Mouse (Mus musculus) C2C12 (cell line): ENCODE measurements at regions not wholly inside any gene's neighbourhood (a gene's known extent, or its start where the extent isn't known, plus 50 kb on each side); places are given as distances from the start of the nearest gene placed in this dataset.

ENCODE experiments used
- H3K27me3 ChIP-seq: one replicate; pipeline ENCODE4 v1.6.1; 2011; ENCODE audit not compliant: control insufficient read depth, insufficient read depth, insufficient read length
- H3K36me3 ChIP-seq: one replicate; pipeline ENCODE4 v1.6.1; 2011; ENCODE audit not compliant: control insufficient read depth, insufficient read depth
- H3K4me3 ChIP-seq: one replicate; pipeline ENCODE4 v1.5.1; 2011; ENCODE audit warnings: mild to moderate bottlenecking, control low read depth; ENCODE audit not compliant: poor library complexity, insufficient read depth, severe bottlenecking
- H3K79me2 ChIP-seq: one replicate; pipeline ENCODE4 v1.6.1; 2011; ENCODE audit not compliant: control insufficient read depth, insufficient read depth
- H3K79me3 ChIP-seq: one replicate; pipeline ENCODE4 v1.6.1; 2011; ENCODE audit warnings: low read depth, control low read depth
- H3ac ChIP-seq: one replicate; pipeline ENCODE3; 2011; ENCODE audit warnings: low read depth; ENCODE audit not compliant: control insufficient read depth, insufficient read length
- CEBPB ChIP-seq: IDR thresholded peaks from one replicate; pipeline ENCODE4 v1.6.1; 2011; ENCODE audit warnings: low read depth, mild to moderate bottlenecking, control low read depth, moderate library complexity
- CTCF ChIP-seq: IDR thresholded peaks from one replicate; pipeline ENCODE4 v1.5.1; 2011; ENCODE audit not compliant: control insufficient read depth, insufficient read depth, insufficient read length
- FOSL1 ChIP-seq: IDR thresholded peaks from one replicate; pipeline ENCODE4 v1.8.0; 2011; ENCODE audit warnings: mild to moderate bottlenecking, low read length; ENCODE audit not compliant: poor library complexity, insufficient read depth, severe bottlenecking
- MAX ChIP-seq: IDR thresholded peaks from one replicate; pipeline ENCODE4 v1.6.1; 2011; ENCODE audit warnings: mild to moderate bottlenecking, control low read depth
- MYOD1 ChIP-seq: IDR thresholded peaks from one replicate; pipeline ENCODE4 v1.6.1; 2011; ENCODE audit warnings: low read depth; ENCODE audit not compliant: control insufficient read depth, insufficient read length
- MYOG ChIP-seq: IDR thresholded peaks from one replicate; pipeline ENCODE4 v1.6.1; 2011; ENCODE audit not compliant: control insufficient read depth, insufficient read length; ENCODE audit errors: extremely low read depth
- USF1 ChIP-seq: IDR thresholded peaks from one replicate; pipeline ENCODE4 v1.6.1; 2011; ENCODE audit warnings: low read depth, mild to moderate bottlenecking, control low read depth, moderate library complexity

DNA sequence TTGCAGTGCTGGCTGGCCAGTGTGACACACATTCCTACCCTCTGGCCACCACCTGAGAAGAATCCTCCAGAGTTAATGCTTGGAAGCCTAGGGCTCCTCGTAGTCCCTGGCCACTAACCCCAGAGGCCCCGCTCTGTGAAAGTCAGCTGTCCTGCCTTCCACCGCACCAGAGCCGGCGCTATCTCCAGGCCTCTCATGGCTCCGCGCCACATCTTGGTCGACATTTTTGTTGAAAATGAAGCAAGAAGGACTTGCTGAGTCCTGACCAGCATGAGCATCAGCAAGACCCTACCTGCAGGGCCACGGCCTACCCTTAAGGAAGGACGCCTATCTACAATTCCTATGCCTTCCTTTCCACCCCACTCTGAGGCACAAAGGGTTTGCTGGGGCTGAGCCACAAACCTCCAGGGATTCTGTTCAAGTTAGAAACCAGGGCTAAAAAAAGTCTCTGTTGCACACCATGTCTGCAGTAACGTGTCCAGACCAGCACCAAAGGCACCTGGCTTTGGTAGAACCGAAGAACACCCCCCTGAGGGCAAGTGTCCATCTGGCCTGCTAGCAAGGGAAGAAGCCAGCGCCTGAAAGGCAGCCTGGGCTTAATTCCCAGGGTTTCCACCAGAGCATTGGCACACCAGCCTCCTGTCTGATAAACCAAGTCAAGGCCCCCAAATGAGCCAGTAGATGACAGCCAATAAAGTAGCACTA lies 97.5 kb upstream of the Spred2 start:
- Histone ChIP-seq H3ac (no peak overlapping the region), H3K36me3 (no peaks in the 10 kb centered on the region), H3K79me3 (no peaks in the 10 kb centered on the region), H3K27me3 (peaks cover 3% of the 10 kb centered on the region), H3K79me2 (no peaks in the 10 kb centered on the region), H3K4me3 (no peak overlapping the region)
- TF ChIP-seq MYOG, result no peak
- TF ChIP-seq MAX, result no peak
- TF ChIP-seq MYOD1, result no peak
- TF ChIP-seq USF1, result no peak
- no peak for TF ChIP-seq CEBPB
- TF ChIP-seq CTCF, result no peak

DNA sequence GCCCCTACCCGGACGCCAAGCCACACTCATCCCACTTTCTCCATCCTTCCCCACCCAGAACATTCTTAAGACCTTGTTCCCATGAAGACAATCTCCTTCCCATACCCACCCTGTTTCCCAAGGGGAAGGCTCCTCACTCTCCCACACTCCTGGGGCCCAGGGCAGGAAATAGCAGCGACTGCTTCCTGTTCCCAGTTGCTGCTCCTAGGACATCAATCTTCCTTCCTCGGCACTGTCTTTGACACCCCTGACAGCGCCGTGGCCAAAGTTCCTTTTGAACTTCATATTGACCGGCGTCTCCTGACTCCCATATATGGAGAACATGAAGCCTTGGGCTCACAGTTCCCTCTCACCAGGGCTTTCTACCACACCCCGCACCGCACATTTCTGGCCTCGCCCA lies 96.2 kb upstream of the Spred2 start:
- no peaks in the 10 kb centered on the region for H3K27me3 ChIP-seq
- no peak overlapping the region for H3K4me3 ChIP-seq
- H3K79me2 ChIP-seq, result no peaks in the 10 kb centered on the region
- no peak overlapping the region for H3ac ChIP-seq
- H3K36me3 ChIP-seq, result no peaks in the 10 kb centered on the region
- H3K79me3 ChIP-seq, result no peaks in the 10 kb centered on the region
- TF ChIP-seq FOSL1 (no peak), CTCF (no peak), USF1 (no peak), MYOG (no peak), CEBPB (no peak), MAX (no peak), MYOD1 (no peak)

DNA sequence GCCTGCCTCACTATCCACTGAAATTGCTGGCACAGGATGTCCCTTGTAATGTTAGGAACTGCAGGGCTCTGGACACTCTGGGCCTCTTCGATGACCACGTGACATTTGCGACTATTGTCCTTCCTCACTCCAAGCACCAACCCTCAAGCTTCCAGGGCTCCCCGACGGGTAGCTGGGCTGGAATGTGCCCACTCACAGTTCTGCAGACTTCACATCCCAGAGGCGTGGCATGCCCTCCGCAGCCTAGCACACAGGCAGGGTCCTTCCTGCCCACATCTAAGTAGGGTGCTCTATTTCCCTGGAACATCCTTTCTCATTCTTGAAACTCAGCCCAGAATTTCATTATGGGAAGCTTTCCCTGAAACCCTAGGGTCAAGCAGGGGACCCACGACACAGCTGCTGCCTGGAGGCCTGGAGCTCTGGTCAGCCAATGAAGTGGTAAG lies 95.2 kb upstream of the Spred2 start:
- H3K4me3 ChIP-seq, result no peak overlapping the region
- H3K79me2 ChIP-seq, result no peaks in the 10 kb centered on the region
- no peaks in the 10 kb centered on the region for H3K79me3 ChIP-seq
- no peaks in the 10 kb centered on the region for H3K27me3 ChIP-seq
- TF ChIP-seq CEBPB, result no peak
- no peak for TF ChIP-seq MAX
- peak; percentile 50 for TF ChIP-seq USF1
- TF ChIP-seq FOSL1, result no peak
- TF ChIP-seq MYOG, result no peak
- no peak for TF ChIP-seq MYOD1
- TF ChIP-seq CTCF, result no peak
- no peak overlapping the region for H3ac ChIP-seq
- no peaks in the 10 kb centered on the region for H3K36me3 ChIP-seq

DNA sequence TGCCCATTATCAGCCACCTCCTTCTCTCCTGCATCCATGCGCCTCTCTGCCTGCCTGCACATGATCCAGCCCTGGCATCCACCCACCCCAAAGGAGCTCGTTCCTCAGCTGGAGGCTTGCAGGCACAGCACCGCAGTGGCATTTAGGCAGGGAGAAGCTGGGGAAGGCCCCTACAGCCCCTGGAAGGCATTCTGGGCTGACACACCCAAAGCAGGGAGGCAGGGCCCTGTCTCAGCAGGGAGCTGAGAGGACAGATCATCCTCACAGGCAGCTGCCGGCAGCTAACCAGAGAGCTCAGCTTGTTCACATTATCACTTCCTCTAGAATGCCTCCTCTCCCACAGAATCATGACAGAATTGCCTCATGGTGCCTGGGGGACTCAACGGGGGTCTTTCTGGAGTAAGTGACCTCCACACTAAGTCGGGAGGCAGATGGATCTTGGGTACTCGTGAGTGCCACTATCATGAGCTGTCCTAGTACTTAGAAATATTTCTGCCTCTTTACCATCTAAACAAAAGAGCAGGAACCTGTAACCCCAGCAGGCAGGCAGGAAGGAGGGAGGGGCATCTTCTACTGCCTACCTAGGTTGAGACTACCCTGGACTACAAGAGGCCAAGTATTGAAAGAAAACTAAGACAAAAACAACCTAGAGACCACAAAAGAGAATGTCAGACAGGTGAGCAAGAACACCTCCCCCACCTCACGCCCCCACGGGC lies 94.5 kb upstream of the Spred2 start:
- TF ChIP-seq USF1, result no peak
- no peak for TF ChIP-seq MYOD1
- TF ChIP-seq FOSL1, result no peak
- TF ChIP-seq CTCF, result no peak
- TF ChIP-seq MAX, result no peak
- no peak for TF ChIP-seq CEBPB
- TF ChIP-seq MYOG, result no peak
- H3K27me3 ChIP-seq, result no peaks in the 10 kb centered on the region
- no peaks in the 10 kb centered on the region for H3K36me3 ChIP-seq
- H3K4me3 ChIP-seq, result no peak overlapping the region
- no peaks in the 10 kb centered on the region for H3K79me2 ChIP-seq
- no peaks in the 10 kb centered on the region for H3K79me3 ChIP-seq
- peak overlapping the region; percentile 3 for H3ac ChIP-seq

DNA sequence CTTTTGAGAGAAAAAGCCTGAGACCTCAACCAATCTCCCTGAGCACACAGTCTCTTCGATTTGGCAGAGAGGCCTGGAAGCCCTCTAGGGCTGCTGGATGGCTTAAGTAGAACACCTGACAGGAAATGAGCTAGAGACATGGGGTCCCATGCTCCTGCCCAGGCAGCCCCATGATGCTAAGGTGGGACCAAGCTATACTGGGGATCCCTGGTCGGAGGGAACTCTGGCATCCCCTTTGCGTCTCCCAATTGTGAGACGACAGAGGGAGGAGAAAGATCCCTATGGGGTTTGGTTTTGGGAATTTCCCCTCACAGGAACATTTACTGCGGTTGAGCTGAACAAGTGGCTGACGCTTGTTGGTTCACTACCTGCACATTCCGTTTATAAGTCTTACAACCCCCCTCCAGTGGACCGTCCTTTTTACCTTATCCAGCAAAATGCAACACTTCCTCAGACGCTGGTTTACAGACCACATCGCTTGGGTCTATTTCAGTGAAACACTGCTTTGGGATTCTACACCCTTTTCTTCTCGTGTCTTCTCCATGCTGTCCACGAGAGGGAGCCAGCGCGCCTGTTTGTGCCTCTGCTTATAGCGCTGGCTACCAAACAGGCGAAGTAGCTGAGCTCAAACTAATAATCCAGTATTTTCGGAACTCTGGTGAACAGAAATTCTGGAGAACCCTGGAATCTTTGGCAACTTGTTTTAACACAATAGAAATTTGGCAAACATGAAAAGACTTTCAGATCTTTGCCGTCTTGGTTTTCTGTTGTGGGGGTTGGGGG lies 93.7 kb upstream of the Spred2 start:
- no peaks in the 10 kb centered on the region for H3K36me3 ChIP-seq
- H3K79me2 ChIP-seq, result no peaks in the 10 kb centered on the region
- H3K4me3 ChIP-seq, result no peak overlapping the region
- no peaks in the 10 kb centered on the region for H3K27me3 ChIP-seq
- TF ChIP-seq CTCF (peak; percentile 60), FOSL1 (no peak), MAX (peak; percentile 45)
- H3ac ChIP-seq, result no peak overlapping the region
- no peaks in the 10 kb centered on the region for H3K79me3 ChIP-seq
